Mouse (Mus musculus) hindbrain, embryonic 15.5 days (tissue): ENCODE results near the gene Nav1. TPM values are rescaled to one million over a fixed set of nuclear protein-coding genes. Genes with fewer than 3 reads are reported as not detected.
"Not testable (repeated sequence)": the region's sequence is repeated elsewhere in the genome, so short reads cannot be mapped to it uniquely, and the experiment has no call there.

Experiments used
- ATAC-seq: fragments of 200-750 bp; cut with Nextera tagmentation; 2 replicates; pipeline ENCODE4 v1.8.0; 2017; ENCODE audit warnings: low read depth, moderate number of reproducible peaks, moderate TSS enrichment; ENCODE audit not compliant: low FRiP score
- H3K27ac ChIP-seq: fragments of 300-500 bp; sonication (generic); replicated peaks from 2 replicates; pipeline ENCODE4 v1.5.1; 2015; ENCODE audit warnings: mild to moderate bottlenecking, inconsistent platforms
- H3K27me3 ChIP-seq: fragments of 300-500 bp; sonication (generic); 2 replicates; pipeline ENCODE4 v1.6.1; 2015; ENCODE audit warnings: control low read depth, inconsistent platforms
- H3K36me3 ChIP-seq: fragments of 300-500 bp; sonication (generic); 2 replicates; pipeline ENCODE4 v1.6.1; 2015; ENCODE audit warnings: control low read depth, inconsistent platforms
- H3K4me1 ChIP-seq: fragments of 300-500 bp; sonication (generic); replicated peaks from 2 replicates; pipeline ENCODE4 v1.6.1; 2015; ENCODE audit warnings: control low read depth, inconsistent platforms
- H3K4me2 ChIP-seq: fragments of 300-500 bp; sonication (generic); 2 replicates; pipeline ENCODE4 v1.6.1; 2015; ENCODE audit warnings: moderate library complexity, mild to moderate bottlenecking, inconsistent platforms
- H3K4me3 ChIP-seq: fragments of 300-500 bp; sonication (generic); 2 replicates; pipeline ENCODE4 v1.5.1; 2015; ENCODE audit warnings: mild to moderate bottlenecking, inconsistent platforms
- H3K9ac ChIP-seq: fragments of 300-500 bp; sonication (generic); 2 replicates; pipeline ENCODE4 v1.6.1; 2015; ENCODE audit warnings: inconsistent platforms
- H3K9me3 ChIP-seq: fragments of 300-500 bp; sonication (generic); 2 replicates; pipeline ENCODE4 v1.6.1; 2016; ENCODE audit warnings: control low read depth, inconsistent platforms
- WGBS: fragments of 180-500 bp; shearing (Covaris S2); methylation state at CpG from one replicate; pipeline ENCODE4 v1.1.7; 2015; 5-methylcytosine and 5-hydroxymethylcytosine counted together
- polyA plus RNA-seq: library from polyadenylated mRNA; unstranded; fragments of >200 nt; fragmentation: Nextera tagmentation; extraction: Ambion mirVana; gene quantifications from 2 replicates; pipeline ENCODE4 v1.2.1, GENCODE M21; 2015

Gene Nav1
- polyA plus RNA-seq, 1 experiment from 2014 or later = 51.3 TPM

DNA sequence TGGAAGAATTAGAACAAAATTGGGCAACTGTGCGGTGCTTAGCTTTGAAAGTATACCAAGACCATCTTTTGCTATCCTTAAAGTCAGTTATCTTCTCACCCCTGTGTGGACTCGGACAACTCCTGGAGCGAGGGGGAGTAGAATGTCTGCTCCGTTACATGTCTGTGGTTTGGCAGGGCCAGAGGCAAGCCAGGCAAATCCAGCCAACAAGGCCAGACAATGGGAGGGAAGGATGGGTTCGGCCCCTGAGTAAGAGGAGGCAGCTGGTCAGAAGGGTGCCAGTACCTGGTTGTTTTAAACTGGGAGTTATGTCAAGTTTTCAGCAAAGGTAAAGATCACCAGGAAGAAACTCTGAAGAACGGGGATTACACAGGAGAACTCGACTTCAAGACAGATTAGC, 121.9 kb downstream of the Nav1 start:
- no peak for ATAC-seq
- Histone ChIP-seq H3K4me1 (no peaks in the 10 kb centered on the region), H3K36me3 (peaks cover 4% of the 10 kb centered on the region; the same call in 1 of the 2 replicates), H3K27ac (no peak overlapping the region), H3K4me2 (no peak overlapping the region), H3K27me3 (no peaks in the 10 kb centered on the region), H3K4me3 (no peak overlapping the region), H3K9me3 (no peaks in the 10 kb centered on the region), H3K9ac (no peak overlapping the region)
- 76% methylated on average over 7 of the region's 7 CpGs for WGBS

DNA sequence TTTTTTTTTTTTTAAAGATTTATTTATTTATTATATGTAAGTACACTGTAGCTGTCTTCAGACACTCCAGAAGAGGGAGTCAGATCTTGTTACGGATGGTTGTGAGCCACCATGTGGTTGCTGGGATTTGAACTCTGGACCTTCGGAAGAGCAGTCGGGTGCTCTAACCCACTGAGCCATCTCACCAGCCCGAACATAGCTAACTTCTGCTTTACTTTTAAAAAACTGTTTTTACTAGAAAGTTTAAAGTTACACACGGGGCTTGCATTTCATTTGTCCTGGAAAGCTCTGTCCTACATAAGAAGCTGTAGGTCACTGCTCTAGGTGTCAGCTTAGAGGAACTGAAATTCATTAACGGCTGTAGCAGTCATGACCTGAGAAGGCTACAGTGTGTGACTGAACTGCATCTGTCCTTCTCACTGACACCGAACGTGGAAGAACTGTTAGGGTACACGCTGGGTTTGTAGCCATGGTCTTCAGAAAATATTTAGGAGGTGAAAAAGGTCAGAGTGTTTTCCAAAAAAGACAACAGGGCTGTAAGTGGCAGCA, 122.5 kb downstream of the Nav1 start:
- not testable (repeated sequence) for H3K36me3 ChIP-seq, H3K27me3 ChIP-seq, H3K4me3 ChIP-seq, H3K9me3 ChIP-seq, ATAC-seq, H3K27ac ChIP-seq, H3K4me1 ChIP-seq, H3K4me2 ChIP-seq, H3K9ac ChIP-seq
- 72% methylated on average over 9 of the region's 9 CpGs for WGBS

DNA sequence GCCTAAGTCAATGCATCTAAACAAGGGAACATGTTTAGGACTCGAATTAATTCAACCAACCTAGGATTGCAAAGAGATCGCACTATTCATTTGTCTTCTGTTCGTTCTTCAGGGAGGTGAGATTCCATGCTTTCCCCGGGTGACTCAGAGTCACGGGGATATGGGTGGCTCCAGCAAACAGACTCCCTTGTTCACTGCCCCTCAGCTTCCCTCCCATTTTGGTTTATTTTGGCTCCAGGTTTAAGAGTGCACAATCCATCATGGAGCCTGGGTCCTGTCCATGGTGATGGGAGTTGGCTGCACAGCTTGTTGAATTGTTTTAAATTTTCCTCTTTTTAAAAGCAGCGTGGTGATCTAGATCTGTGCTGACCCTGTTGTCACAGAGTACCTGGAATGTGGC, 123.1 kb downstream of the Nav1 start:
- Histone ChIP-seq H3K4me3 (no peak overlapping the region), H3K4me1 (no peaks in the 10 kb centered on the region), H3K9me3 (no peaks in the 10 kb centered on the region), H3K36me3 (peaks cover 4% of the 10 kb centered on the region; the same call in 1 of the 2 replicates), H3K27ac (no peak overlapping the region), H3K27me3 (no peaks in the 10 kb centered on the region), H3K9ac (no peak overlapping the region), H3K4me2 (no peak overlapping the region)
- ATAC-seq = no peak
- WGBS = 92% methylated on average over 6 of the region's 6 CpGs

DNA sequence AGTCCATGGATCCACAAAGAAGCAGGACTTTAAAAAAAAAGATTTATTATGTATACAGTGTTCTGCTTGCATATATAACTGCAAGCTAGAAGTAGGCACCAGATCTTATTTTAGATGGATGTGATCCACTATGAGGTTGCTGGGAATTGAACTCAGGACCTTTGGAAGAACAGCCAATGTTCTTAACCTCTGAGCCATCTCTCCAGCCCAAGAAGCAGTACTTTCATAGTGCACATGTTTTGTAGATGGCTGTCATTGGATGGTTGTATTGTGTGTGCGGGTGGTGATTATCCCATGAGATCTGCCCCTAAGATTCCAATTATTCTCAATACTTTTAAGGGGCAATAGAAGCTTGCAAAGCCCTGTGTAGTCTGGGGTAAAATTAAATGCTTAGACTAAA, 124.4 kb downstream of the Nav1 start:
- no peaks in the 10 kb centered on the region for H3K4me1 ChIP-seq
- H3K4me2 ChIP-seq = no peak overlapping the region
- WGBS = 85% methylated on average over 1 of the region's 1 CpGs
- no peak for ATAC-seq
- H3K9ac ChIP-seq = no peak overlapping the region
- H3K36me3 ChIP-seq = peaks cover 4% of the 10 kb centered on the region; the same call in 1 of the 2 replicates
- H3K27me3 ChIP-seq = no peaks in the 10 kb centered on the region
- no peak overlapping the region for H3K27ac ChIP-seq
- no peaks in the 10 kb centered on the region for H3K9me3 ChIP-seq
- no peak overlapping the region for H3K4me3 ChIP-seq

DNA sequence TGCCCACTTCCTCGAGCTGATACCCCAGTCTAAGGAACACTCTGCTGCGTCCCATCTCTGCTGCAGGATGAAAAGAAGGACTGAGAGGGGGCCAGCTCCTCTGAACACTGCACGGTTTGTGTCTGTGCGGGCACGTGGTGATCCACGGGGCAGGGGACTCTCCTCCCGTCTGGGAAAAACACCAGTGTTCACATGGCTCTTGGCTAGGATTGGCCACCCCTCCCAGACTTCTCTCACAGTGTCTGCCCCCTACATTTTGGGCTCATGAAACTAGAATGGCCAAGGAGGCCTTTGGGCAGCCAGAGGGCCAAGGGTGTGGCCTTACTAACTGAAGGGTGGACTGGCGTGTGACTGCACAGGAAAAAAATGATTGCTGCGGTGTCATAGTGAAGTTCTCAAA, 125.4 kb downstream of the Nav1 start:
- Histone ChIP-seq H3K4me1 (no peaks in the 10 kb centered on the region), H3K36me3 (peaks cover 4% of the 10 kb centered on the region; the same call in 1 of the 2 replicates), H3K4me2 (no peak overlapping the region), H3K9ac (no peak overlapping the region), H3K27ac (no peak overlapping the region), H3K9me3 (no peaks in the 10 kb centered on the region), H3K4me3 (no peak overlapping the region), H3K27me3 (no peaks in the 10 kb centered on the region)
- WGBS = 87% methylated on average over 9 of the region's 9 CpGs
- ATAC-seq = no peak

DNA sequence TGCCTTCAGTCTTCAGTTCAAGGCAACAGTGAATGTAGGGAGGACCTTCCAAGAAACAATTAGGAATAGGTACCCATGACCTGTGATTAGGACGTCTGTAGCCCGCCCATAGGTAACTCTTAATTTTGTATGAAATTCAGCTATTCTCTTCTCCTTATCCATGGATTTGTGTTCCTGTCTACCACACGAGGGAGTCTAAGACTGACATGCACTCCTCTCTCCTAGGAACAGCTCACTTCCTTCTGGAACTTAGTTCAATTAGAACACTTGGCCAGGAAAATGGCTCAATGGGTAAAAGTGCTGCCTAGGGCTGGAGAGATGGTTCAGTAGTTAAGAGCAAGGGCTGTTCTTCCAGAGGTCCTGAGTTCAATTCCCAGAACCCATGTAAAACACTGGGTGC, 126.3 kb downstream of the Nav1 start:
- 90% methylated on average over 3 of the region's 3 CpGs for WGBS
- Histone ChIP-seq H3K36me3 (peaks cover 4% of the 10 kb centered on the region; the same call in 1 of the 2 replicates), H3K4me2 (no peak overlapping the region), H3K9ac (no peak overlapping the region), H3K9me3 (no peaks in the 10 kb centered on the region), H3K27ac (no peak overlapping the region), H3K4me3 (no peak overlapping the region), H3K4me1 (no peaks in the 10 kb centered on the region), H3K27me3 (no peaks in the 10 kb centered on the region)
- ATAC-seq = no peak

DNA sequence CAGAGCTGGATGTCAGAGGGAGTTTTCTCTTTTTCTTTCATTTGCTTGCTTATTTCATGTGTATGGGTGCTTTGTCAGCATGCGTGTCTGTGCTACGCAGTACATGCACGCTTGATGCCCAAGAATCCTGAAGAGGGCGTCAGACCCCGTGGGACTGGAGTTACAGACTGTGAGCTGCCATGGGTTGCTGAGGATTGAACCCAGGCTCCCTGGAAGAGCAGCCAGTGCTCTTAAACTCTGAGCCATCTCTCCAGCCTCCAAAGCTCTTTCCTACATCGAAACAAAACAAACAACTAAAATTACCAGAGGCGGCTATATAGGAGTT, 131.6 kb downstream of the Nav1 start:
- H3K4me1 ChIP-seq = peaks cover 5% of the 10 kb centered on the region
- H3K36me3 ChIP-seq = peaks cover 17% of the 10 kb centered on the region
- H3K27me3 ChIP-seq = no peaks in the 10 kb centered on the region
- no peaks in the 10 kb centered on the region for H3K9me3 ChIP-seq
- H3K4me2 ChIP-seq = no peak overlapping the region
- WGBS = 82% methylated on average over 7 of the region's 7 CpGs
- no peak overlapping the region for H3K4me3 ChIP-seq
- H3K27ac ChIP-seq = peak overlapping the region; percentile 10; the same call in 1 of the 2 replicates
- ATAC-seq = no peak
- no peak overlapping the region; the same call in 1 of the 2 replicates for H3K9ac ChIP-seq

DNA sequence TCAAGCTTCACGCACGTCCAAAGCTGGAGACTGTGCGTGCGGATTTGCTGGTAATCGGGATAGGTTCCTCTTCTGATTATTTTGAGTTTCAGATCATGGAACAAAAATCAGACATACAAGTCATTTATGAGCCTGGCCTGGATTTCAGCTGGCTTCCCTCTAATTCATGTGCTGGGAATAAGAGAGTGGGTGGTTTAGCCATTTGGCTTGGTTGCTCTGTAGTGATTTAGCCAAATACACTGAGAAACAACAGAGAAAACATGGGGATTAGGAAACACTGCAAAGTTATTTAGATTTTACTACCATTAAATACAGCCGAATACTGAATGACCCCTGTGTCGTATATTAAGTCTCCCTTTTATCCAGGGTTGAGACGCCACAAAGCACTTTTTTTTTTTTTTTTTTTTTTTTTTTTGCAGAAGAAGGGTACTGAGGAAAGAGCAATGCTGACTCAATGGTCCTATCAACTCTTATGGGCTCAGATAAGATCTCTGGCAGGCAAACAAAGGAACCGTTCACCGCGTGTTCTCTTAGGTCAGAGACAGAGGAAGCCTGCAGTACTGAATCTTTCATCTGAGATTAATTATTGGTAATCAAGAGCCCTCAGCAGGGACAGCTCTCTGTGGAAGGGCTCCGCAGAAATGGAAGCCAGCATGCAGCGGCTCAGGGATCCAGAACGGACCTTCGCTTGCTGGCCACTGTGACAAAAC, 132.1 kb downstream of the Nav1 start:
- H3K9me3 ChIP-seq = no peaks in the 10 kb centered on the region
- no peak overlapping the region for H3K4me2 ChIP-seq
- H3K36me3 ChIP-seq = peaks cover 22% of the 10 kb centered on the region
- H3K27me3 ChIP-seq = no peaks in the 10 kb centered on the region
- peaks cover 5% of the 10 kb centered on the region for H3K4me1 ChIP-seq
- peak overlapping the region; percentile 10; the same call in 1 of the 2 replicates for H3K27ac ChIP-seq
- 0 out of 2 replicates have a peak, but pooled peaks have one; percentile 23 for ATAC-seq
- 56% methylated on average over 15 of the region's 15 CpGs for WGBS
- H3K9ac ChIP-seq = no peak overlapping the region; the same call in 1 of the 2 replicates
- H3K4me3 ChIP-seq = no peak overlapping the region

DNA sequence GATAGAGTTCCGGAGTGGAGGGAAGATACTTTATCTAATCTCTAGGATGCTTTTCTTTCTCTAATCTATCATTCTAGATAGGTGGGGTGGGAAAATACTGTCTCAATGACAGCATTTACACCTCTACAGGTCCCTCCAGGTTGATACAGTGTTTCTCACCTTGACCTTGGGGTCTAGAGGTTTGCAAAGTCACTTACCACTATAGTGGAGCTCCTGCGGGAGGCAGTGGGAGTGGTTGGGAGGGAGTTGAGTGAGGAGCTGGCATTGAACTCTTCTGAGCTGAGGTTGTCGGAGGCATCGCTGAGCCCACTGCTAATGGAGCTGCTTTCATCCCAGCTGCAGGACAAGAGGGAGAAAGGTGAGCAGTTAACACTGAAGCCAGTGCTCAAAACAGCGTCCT, 134.6 kb downstream of the Nav1 start:
- no peak overlapping the region for H3K9ac ChIP-seq
- ATAC-seq = no peak
- no peaks in the 10 kb centered on the region for H3K27me3 ChIP-seq
- WGBS = 82% methylated on average over 5 of the region's 5 CpGs
- H3K4me2 ChIP-seq = no peak overlapping the region
- H3K4me1 ChIP-seq = peaks cover 5% of the 10 kb centered on the region
- no peaks in the 10 kb centered on the region for H3K9me3 ChIP-seq
- H3K27ac ChIP-seq = no peak overlapping the region
- peaks cover 46% of the 10 kb centered on the region for H3K36me3 ChIP-seq
- H3K4me3 ChIP-seq = no peak overlapping the region

DNA sequence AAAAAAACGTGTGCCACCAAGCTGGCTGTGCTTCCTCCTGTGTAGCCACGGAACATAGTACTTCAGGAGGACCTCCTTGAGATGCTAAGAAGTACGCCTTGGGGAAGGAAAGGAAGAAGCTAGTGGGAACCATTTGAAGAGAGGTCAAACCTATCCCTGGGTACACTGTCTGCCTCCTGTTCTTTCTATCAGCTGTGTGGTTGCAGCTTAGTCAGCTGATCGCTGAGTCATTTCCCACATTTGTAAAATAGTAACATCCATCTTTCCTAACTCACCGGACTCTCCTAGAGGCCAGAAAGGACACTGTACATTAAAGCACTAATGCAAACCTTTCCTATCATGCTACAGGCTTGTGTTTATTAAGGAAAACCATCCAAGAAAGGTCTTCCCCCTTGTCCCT, 135.4 kb downstream of the Nav1 start:
- no peak for ATAC-seq
- Histone ChIP-seq H3K27ac (no peak overlapping the region), H3K9me3 (no peaks in the 10 kb centered on the region), H3K4me3 (no peak overlapping the region), H3K4me2 (no peak overlapping the region), H3K9ac (no peak overlapping the region), H3K4me1 (peaks cover 5% of the 10 kb centered on the region), H3K27me3 (no peaks in the 10 kb centered on the region), H3K36me3 (peaks cover 54% of the 10 kb centered on the region)
- 84% methylated on average over 5 of the region's 5 CpGs for WGBS

DNA sequence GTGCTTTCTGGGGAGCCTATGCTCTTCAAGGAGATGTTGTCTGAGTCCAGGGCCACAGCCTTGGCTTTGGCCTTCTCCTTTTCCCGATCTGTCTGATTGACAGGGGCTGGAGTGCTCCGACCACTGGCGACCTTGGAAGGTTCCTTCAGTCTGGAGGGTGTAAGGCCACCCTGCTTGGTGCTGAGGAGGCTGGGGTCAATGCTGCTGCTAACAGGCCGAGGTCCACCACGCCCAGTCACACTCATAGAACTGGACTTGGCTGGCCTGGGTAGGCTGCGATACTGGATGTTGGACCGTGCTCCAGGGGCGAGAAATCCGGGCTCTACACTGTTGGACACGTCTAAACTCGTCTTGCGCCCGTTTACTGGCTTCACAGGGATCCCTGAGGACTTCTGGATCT, 136.5 kb downstream of the Nav1 start:
- H3K4me3 ChIP-seq = no peak overlapping the region
- no peaks in the 10 kb centered on the region for H3K27me3 ChIP-seq
- no peak overlapping the region for H3K9ac ChIP-seq
- 97% methylated on average over 13 of the region's 13 CpGs for WGBS
- H3K9me3 ChIP-seq = no peaks in the 10 kb centered on the region
- ATAC-seq = no peak
- H3K27ac ChIP-seq = no peak overlapping the region
- H3K36me3 ChIP-seq = peaks cover 63% of the 10 kb centered on the region
- peaks cover 3% of the 10 kb centered on the region for H3K4me1 ChIP-seq
- H3K4me2 ChIP-seq = no peak overlapping the region

DNA sequence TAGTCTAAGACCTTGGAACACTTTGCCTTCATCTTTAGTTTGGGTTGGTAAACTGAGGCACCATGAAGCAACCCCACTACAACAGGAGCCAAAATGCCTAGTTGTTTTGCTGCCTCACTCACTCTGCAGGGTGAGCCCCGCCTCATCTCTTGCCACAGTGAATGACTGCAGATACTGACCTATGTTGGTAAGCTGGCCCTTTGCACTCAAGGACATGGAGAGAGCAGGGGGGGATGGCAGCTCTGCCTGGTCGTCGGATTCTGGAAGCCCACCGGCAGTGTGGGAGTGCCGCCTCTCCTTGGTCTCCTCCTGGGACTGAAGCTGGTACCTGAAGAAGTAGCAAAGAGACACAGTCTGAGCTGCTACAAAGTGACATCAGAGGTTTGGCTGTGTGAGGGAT, 139.6 kb downstream of the Nav1 start:
- no peak overlapping the region for H3K9ac ChIP-seq
- peaks cover 89% of the 10 kb centered on the region for H3K36me3 ChIP-seq
- no peak overlapping the region for H3K27ac ChIP-seq
- no peak overlapping the region for H3K4me2 ChIP-seq
- H3K4me3 ChIP-seq = no peak overlapping the region
- H3K27me3 ChIP-seq = no peaks in the 10 kb centered on the region
- H3K4me1 ChIP-seq = no peaks in the 10 kb centered on the region
- H3K9me3 ChIP-seq = no peaks in the 10 kb centered on the region
- WGBS = 94% methylated on average over 5 of the region's 5 CpGs
- ATAC-seq = 0 out of 2 replicates have a peak, but pooled peaks have one; percentile 24

DNA sequence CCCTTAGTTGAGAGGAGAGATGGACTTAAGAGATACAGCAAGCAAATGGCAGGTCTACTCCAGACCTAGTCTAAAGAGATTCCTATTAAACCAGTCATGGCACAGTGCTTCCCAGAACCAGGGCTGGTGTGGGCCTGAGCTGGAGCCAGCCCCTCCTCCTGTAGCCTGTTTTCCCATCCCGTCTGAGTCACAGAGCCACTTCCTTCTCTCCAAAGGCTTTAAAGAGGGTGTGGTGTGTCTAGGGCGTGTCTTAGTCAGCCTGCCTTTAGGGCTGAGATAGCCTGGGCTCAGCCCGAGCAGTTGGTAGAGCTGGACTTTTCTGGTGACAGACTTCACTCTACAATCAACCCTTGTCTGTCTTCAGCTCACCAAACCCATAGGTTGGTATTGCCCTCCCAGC, 140.2 kb downstream of the Nav1 start:
- H3K4me1 ChIP-seq = no peaks in the 10 kb centered on the region
- H3K4me3 ChIP-seq = no peak overlapping the region
- ATAC-seq = no peak
- H3K36me3 ChIP-seq = peaks cover 86% of the 10 kb centered on the region
- no peaks in the 10 kb centered on the region for H3K9me3 ChIP-seq
- WGBS = 77% methylated on average over 3 of the region's 3 CpGs
- H3K27me3 ChIP-seq = no peaks in the 10 kb centered on the region
- H3K4me2 ChIP-seq = no peak overlapping the region
- H3K27ac ChIP-seq = no peak overlapping the region
- H3K9ac ChIP-seq = no peak overlapping the region
